Mouse (Mus musculus): ENCODE measurements around the gene Prkn.

DNA sequence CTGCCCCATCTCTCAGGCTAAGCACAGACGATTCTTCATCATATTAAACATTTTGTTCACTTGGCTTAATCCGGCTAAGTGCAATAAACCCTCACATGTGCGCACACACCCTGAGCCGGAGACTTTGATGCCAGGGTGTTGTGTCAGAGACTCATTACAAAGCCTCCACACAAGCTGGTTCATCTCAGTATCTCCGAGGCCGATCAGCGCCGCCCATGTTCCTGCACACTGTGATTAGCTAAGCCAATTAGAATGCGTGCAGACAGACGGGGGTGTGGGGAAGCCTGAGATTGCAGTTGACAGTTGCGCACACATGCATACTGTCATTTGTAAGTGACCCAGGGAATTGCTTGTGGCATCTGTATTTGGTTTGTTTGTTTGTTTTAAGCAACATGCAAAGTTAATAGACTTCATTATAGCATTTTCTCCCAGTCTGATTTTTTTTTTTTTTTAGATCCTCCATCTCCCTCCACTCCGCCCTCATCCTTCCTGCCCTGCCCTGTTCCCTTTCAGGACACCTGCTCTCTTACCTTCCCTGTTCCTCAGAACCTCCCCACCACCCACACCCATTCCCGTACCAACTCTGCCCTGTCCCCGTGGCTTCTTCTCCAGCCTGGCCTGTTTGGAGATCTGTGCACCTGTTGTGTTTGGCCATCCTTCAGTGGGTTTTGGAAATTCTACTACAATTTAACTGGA, 1202.5 kb downstream of the Prkn start:
- TF ChIP-seq CTCF (IDR thresholded peaks at IDR 0.05; ENCODE audit: extremely low read depth, insufficient read depth, low read length), result no peak
- no peak for TF ChIP-seq POLR2A (IDR thresholded peaks at IDR 0.05; ENCODE audit: extremely low read depth, insufficient read depth, low read length)
